Mouse (Mus musculus) layer of hippocampus, postnatal 10 days (tissue): ENCODE data around the gene Ildr1. TPM values are rescaled to one million over a fixed set of nuclear protein-coding genes. Genes with fewer than 3 reads are reported as not detected.

ENCODE experiments used
- DNase-seq, 2 experiments: peaks; one replicate each; pipeline ENCODE4 v3.0.0; 2021; ENCODE audit warnings: low spot score in 2 of 2
- long read RNA-seq: library from polyadenylated mRNA; stranded (forward); transcript quantifications from one replicate; pipeline ENCODE4 v2.0.0, GENCODE M21; 2023
- total RNA-seq, 2 experiments: library from RNA; stranded (reverse); gene quantifications; 2 replicates each; pipeline ENCODE4 v1.2.3; 2021

The Ildr1 gene
- total RNA-seq: under 1 TPM; 0.51 to 0.66 TPM
- long read RNA-seq: 0 reads

- DNase-seq: no peak
Measured at GRCm38 (mm10) chr16:36693818-36694413, at the start of gene Ildr1. TSS of gene Ildr1 (plus strand) at chr16:36693978.

- no peak for DNase-seq
Measured at GRCm38 (mm10) chr16:36645124-36645523, 48.7 kb upstream of the Ildr1 start.

- no peak for DNase-seq
Measured at GRCm38 (mm10) chr16:36649304-36649703, 44.5 kb upstream of the Ildr1 start.

- DNase-seq: no peak
Measured at GRCm38 (mm10) chr16:36650511-36650910, 43.3 kb upstream of the Ildr1 start.

- DNase-seq: no peak
Measured at GRCm38 (mm10) chr16:36651174-36651766, 42.5 kb upstream of the Ildr1 start.

- no peak for DNase-seq
Measured at GRCm38 (mm10) chr16:36655199-36655598, 38.6 kb upstream of the Ildr1 start.

- DNase-seq: no peak
Measured at GRCm38 (mm10) chr16:36655910-36656309, 37.9 kb upstream of the Ildr1 start.

- no peak for DNase-seq
Measured at GRCm38 (mm10) chr16:36661330-36661729, 32.4 kb upstream of the Ildr1 start.

GRCm38 (mm10) chr16:36663484-36663883 lies 30.3 kb upstream of the Ildr1 start:
- DNase-seq: no peak

GRCm38 (mm10) chr16:36665782-36666181 lies 28.0 kb upstream of the Ildr1 start, which contains the start of gene Cd86:
TSS of gene Cd86 (minus strand) at chr16:36666081.
- DNase-seq: no peak

- DNase-seq: no peak
Measured at GRCm38 (mm10) chr16:36666448-36667017, 27.2 kb upstream of the Ildr1 start.

- DNase-seq: no peak
Measured at GRCm38 (mm10) chr16:36670590-36670989, 23.2 kb upstream of the Ildr1 start.

- DNase-seq: no peak
Measured at GRCm38 (mm10) chr16:36673196-36673595, 20.6 kb upstream of the Ildr1 start.

- DNase-seq: no peak
Measured at GRCm38 (mm10) chr16:36674457-36675204, 19.1 kb upstream of the Ildr1 start.

- DNase-seq: no peak
Measured at GRCm38 (mm10) chr16:36675304-36675703, 18.5 kb upstream of the Ildr1 start.

- no peak for DNase-seq
Measured at GRCm38 (mm10) chr16:36675902-36676301, 17.9 kb upstream of the Ildr1 start.

GRCm38 (mm10) chr16:36681829-36682228 lies 11.9 kb upstream of the Ildr1 start:
- no peak for DNase-seq

- DNase-seq: no peak
Measured at GRCm38 (mm10) chr16:36684325-36684918, 9.4 kb upstream of the Ildr1 start.

- DNase-seq: no peak
Measured at GRCm38 (mm10) chr16:36688076-36688475, 5.7 kb upstream of the Ildr1 start.

- no peak for DNase-seq
Measured at GRCm38 (mm10) chr16:36691484-36691883, 2.3 kb upstream of the Ildr1 start.

GRCm38 (mm10) chr16:36694798-36695290 lies 1.1 kb downstream of the Ildr1 start:
- DNase-seq: no peak
